Mouse (Mus musculus): Measurements from ENCODE around the gene Frmd4a.

Gene Frmd4a

GRCm38 (mm10) chr2:4142221-4142950 is 124.9 kb downstream of the Frmd4a start:
- DNase-seq: no peak

GRCm38 (mm10) chr2:4144424-4144823 is 126.9 kb downstream of the Frmd4a start:
- DNase-seq: no peak

GRCm38 (mm10) chr2:4152521-4153040 is 135.1 kb downstream of the Frmd4a start:
- DNase-seq: no peak

- DNase-seq: no peak
These were observed 135.7 kb downstream of the Frmd4a start for GRCm38 (mm10) chr2:4153131-4153631.

GRCm38 (mm10) chr2:4154036-4154653 is 136.6 kb downstream of the Frmd4a start:
- DNase-seq: no peak

GRCm38 (mm10) chr2:4154654-4155047 is 137.1 kb downstream of the Frmd4a start:
- DNase-seq: no peak

GRCm38 (mm10) chr2:4155406-4155805 is 137.9 kb downstream of the Frmd4a start:
- DNase-seq: no peak

- DNase-seq: no peak
These were observed 139.0 kb downstream of the Frmd4a start for GRCm38 (mm10) chr2:4156511-4156910.

- DNase-seq: no peak
These were observed 139.9 kb downstream of the Frmd4a start for GRCm38 (mm10) chr2:4157396-4157795.

GRCm38 (mm10) chr2:4159574-4160203 is 142.2 kb downstream of the Frmd4a start:
- no peak for DNase-seq

GRCm38 (mm10) chr2:4166191-4166590 is 148.7 kb downstream of the Frmd4a start:
- DNase-seq: no peak

- DNase-seq: no peak
These were observed 149.6 kb downstream of the Frmd4a start for GRCm38 (mm10) chr2:4167131-4167530.

- DNase-seq: no peak
These were observed 152.2 kb downstream of the Frmd4a start for GRCm38 (mm10) chr2:4169726-4170125.

- no peak for DNase-seq
These were observed 152.7 kb downstream of the Frmd4a start for GRCm38 (mm10) chr2:4170189-4170588.

GRCm38 (mm10) chr2:4184991-4185390 is 167.5 kb downstream of the Frmd4a start:
- no peak for DNase-seq

- DNase-seq: no peak
These were observed 170.0 kb downstream of the Frmd4a start for GRCm38 (mm10) chr2:4187521-4187920.

GRCm38 (mm10) chr2:4188303-4188702 is 170.8 kb downstream of the Frmd4a start:
- DNase-seq: no peak

GRCm38 (mm10) chr2:4190345-4190744 is 172.8 kb downstream of the Frmd4a start:
- no peak for DNase-seq

- no peak for DNase-seq
These were observed 173.5 kb downstream of the Frmd4a start for GRCm38 (mm10) chr2:4190995-4191394.

GRCm38 (mm10) chr2:4193206-4193605 is 175.7 kb downstream of the Frmd4a start:
- no peak for DNase-seq

- DNase-seq: no peak
These were observed 177.0 kb downstream of the Frmd4a start for GRCm38 (mm10) chr2:4194324-4195014.

- DNase-seq: no peak
These were observed 178.5 kb downstream of the Frmd4a start for GRCm38 (mm10) chr2:4196041-4196440.

- no peak for DNase-seq
These were observed 191.7 kb downstream of the Frmd4a start for GRCm38 (mm10) chr2:4209234-4209633.

Data from kidney, adult 8-10 months (tissue).